Comparison of ENCODE assay signal across 16 mouse cellular contexts in the genomic region with DNA sequence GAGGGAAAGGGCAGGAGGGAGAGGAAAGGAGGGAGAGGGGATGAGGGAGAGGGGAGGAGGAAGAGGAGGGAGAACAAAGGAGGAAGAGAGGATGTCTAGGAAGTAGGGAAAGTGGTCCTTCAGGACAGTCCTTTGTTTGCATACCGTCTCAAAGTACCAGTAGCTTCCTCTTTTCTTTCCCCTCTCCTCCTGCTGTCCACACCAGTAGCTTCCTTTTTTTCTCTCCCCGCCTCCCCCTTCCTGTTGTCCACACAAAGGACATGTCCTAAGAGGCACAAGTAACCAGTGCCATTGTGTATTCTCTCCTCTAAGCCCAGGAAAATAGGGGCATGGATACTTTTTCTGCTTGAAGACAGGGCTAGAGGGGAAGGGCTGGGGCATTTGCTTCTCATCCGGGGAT. TPM values are rescaled to one million over a fixed set of nuclear protein-coding genes. Genes with fewer than 3 reads are reported as not detected.
DNase-seq lines count a peak whose midpoint lies in the region; ATAC-seq lines count a peak whose summit lies in the region.
"Had no signal": no experiment of that assay in that cellular context is flagged by ENCODE, and none has a peak within 500 bp of the region (broad histone marks: within the 10 kb centered on the region; RNA-seq: fewer than 3 reads in every experiment).

No protein-coding gene starts in this region.

- no peaks in the 10 kb centered on the region for H3K27me3 ChIP-seq in liver, embryonic 11.5 days (replicated peaks; ENCODE audit: control insufficient read depth, insufficient read depth, low read length)
- no peaks in the 10 kb centered on the region; the same call in none of the 2 replicates for H3K27me3 ChIP-seq in liver, embryonic 15.5 days
- no peaks in the 10 kb centered on the region for H3K27me3 ChIP-seq in neural tube, embryonic 15.5 days (replicated peaks)
- H3K27me3 ChIP-seq: embryonic facial prominence, embryonic 15.5 days; forebrain, embryonic 15.5 days; liver, embryonic 13.5 days had no signal

- no peaks in the 10 kb centered on the region for H3K36me3 ChIP-seq in liver, embryonic 11.5 days (ENCODE audit: control insufficient read depth, insufficient read depth, low read length)
- no peaks in the 10 kb centered on the region for H3K36me3 ChIP-seq in liver, embryonic 15.5 days (replicated peaks)
- H3K36me3 ChIP-seq in neural tube, embryonic 15.5 days: no peaks in the 10 kb centered on the region
- H3K36me3 ChIP-seq: embryonic facial prominence, embryonic 15.5 days; forebrain, embryonic 15.5 days; liver, embryonic 13.5 days had no signal

- no peak for ATAC-seq in liver, embryonic 11.5 days (replicated peaks; ENCODE audit: low FRiP score)
- ATAC-seq in liver, embryonic 15.5 days (ENCODE audit: insufficient read depth): 0 out of 2 replicates have a peak, but pooled peaks have one; percentile 29
- peak; percentile 83 for ATAC-seq in monocyte, adult 5-6 weeks (replicated peaks; ENCODE audit: insufficient number of reproducible peaks, low FRiP score, low TSS enrichment, poor library complexity, severe bottlenecking)
- ATAC-seq in neural tube, embryonic 15.5 days (ENCODE audit: low FRiP score): no peak
- ATAC-seq: forebrain, embryonic 15.5 days; hindbrain, postnatal 0 days had no signal

- DNase-seq in liver: peak; percentile 12
- DNase-seq in liver, embryonic 11.5 days (ENCODE audit: low spot score): no peak
- DNase-seq in c-Kit-positive CD71-negative TER-119-negative erythroid progenitor cells, embryonic 14.5 days (ENCODE audit: low read depth): peak; percentile 23
- DNase-seq in ovary, postnatal 10 days (ENCODE audit: low spot score): no peak
- DNase-seq: cerebellum, adult 18-20 months; gastrocnemius, postnatal 10 days; kidney, adult 8-10 months; liver, embryonic 13.5 days; thymus, adult 2 months had no signal

- H3K4me3 ChIP-seq in liver, embryonic 11.5 days (ENCODE audit: low read depth, low read length): no peak overlapping the region
- no peak overlapping the region for H3K4me3 ChIP-seq in liver, embryonic 15.5 days (replicated peaks)
- H3K4me3 ChIP-seq in neural tube, embryonic 15.5 days (replicated peaks): no peak overlapping the region
- H3K4me3 ChIP-seq: embryonic facial prominence, embryonic 15.5 days; forebrain, embryonic 15.5 days; layer of hippocampus, adult 2 months; liver, embryonic 13.5 days had no signal

- no peak overlapping the region for H3K27ac ChIP-seq in liver, embryonic 11.5 days (ENCODE audit: low read depth, low read length)
- no peak overlapping the region for H3K27ac ChIP-seq in liver, embryonic 15.5 days (replicated peaks)
- no peak overlapping the region for H3K27ac ChIP-seq in neural tube, embryonic 15.5 days (replicated peaks)
- H3K27ac ChIP-seq: embryonic facial prominence, embryonic 15.5 days; forebrain, embryonic 15.5 days; hindbrain, postnatal 0 days; layer of hippocampus, adult 2 months; liver, embryonic 13.5 days had no signal

- H3K9ac ChIP-seq in liver, embryonic 11.5 days (ENCODE audit: low read depth, low read length): no peak overlapping the region
- H3K9ac ChIP-seq in liver, embryonic 15.5 days: no peak overlapping the region
- H3K9ac ChIP-seq in neural tube, embryonic 15.5 days (replicated peaks): no peak overlapping the region
- H3K9ac ChIP-seq: embryonic facial prominence, embryonic 15.5 days; forebrain, embryonic 15.5 days; liver, embryonic 13.5 days had no signal

- H3K9me3 ChIP-seq in liver, embryonic 11.5 days (ENCODE audit: control insufficient read depth, low read length): no peaks in the 10 kb centered on the region
- no peaks in the 10 kb centered on the region for H3K9me3 ChIP-seq in liver, embryonic 15.5 days (replicated peaks)
- no peaks in the 10 kb centered on the region for H3K9me3 ChIP-seq in neural tube, embryonic 15.5 days (replicated peaks)
- H3K9me3 ChIP-seq: embryonic facial prominence, embryonic 15.5 days; forebrain, embryonic 15.5 days; liver, embryonic 13.5 days had no signal

- no peak overlapping the region for H3K4me2 ChIP-seq in liver, embryonic 11.5 days
- H3K4me2 ChIP-seq in liver, embryonic 15.5 days: no peak overlapping the region
- no peak overlapping the region for H3K4me2 ChIP-seq in neural tube, embryonic 15.5 days
- H3K4me2 ChIP-seq: embryonic facial prominence, embryonic 15.5 days; forebrain, embryonic 15.5 days; liver, embryonic 13.5 days had no signal

- WGBS in liver, embryonic 11.5 days: 34% methylated on average over 3 of the region's 3 CpGs
- 5% methylated on average over 3 of the region's 3 CpGs for WGBS in liver, embryonic 15.5 days (ENCODE audit: insufficient replicate concordance)
- WGBS in neural tube, embryonic 15.5 days: 52% methylated on average over 2 of the region's 3 CpGs

- no peaks in the 10 kb centered on the region for H3K4me1 ChIP-seq in liver, embryonic 11.5 days (replicated peaks; ENCODE audit: control insufficient read depth, insufficient read depth, low read length)
- H3K4me1 ChIP-seq in liver, embryonic 15.5 days (replicated peaks): 0 out of 2 replicates have a peak, but pooled peaks cover 7% of the 10 kb centered on the region
- no peaks in the 10 kb centered on the region for H3K4me1 ChIP-seq in neural tube, embryonic 15.5 days
- H3K4me1 ChIP-seq: embryonic facial prominence, embryonic 15.5 days; forebrain, embryonic 15.5 days; liver, embryonic 13.5 days had no signal

RNA-seq across cellular contexts. Expression of gene Rapgef5, which starts 37.3 kb away (rescaled TPM):
- polyA plus RNA-seq in liver, embryonic 11.5 days (2014; fragmentation: Nextera tagmentation; extraction: Ambion mirVana): 2.4 and 2.6 TPM in 2 replicates
- 1.7 and 1.9 TPM in 2 replicates for polyA plus RNA-seq in liver, embryonic 15.5 days (2015; fragmentation: Nextera tagmentation; extraction: Ambion mirVana)
- 1.7 to 3.5 TPM (median 2.7 TPM) in 3 replicates for total RNA-seq in monocyte, adult 5-6 weeks (2017)
- 26.5 and 31.7 TPM in 2 replicates for polyA plus RNA-seq in neural tube, embryonic 15.5 days (2015; fragmentation: Nextera tagmentation; extraction: Ambion mirVana)

Comparison
In these comparisons a context has a peak if more than half of its experiments do, and no peak if none do; other contexts are left out.
1. DNase-seq: peak in liver (single experiment) and c-Kit-positive CD71-negative TER-119-negative erythroid progenitor cells, embryonic 14.5 days (single experiment); none in liver, embryonic 11.5 days (single experiment) and ovary, postnatal 10 days (single experiment).
2. ATAC-seq: peak in liver, embryonic 15.5 days (single experiment) and monocyte, adult 5-6 weeks (single experiment); none in liver, embryonic 11.5 days (single experiment) and neural tube, embryonic 15.5 days (single experiment).